Mouse (Mus musculus) thymus, postnatal 10 days (tissue): ENCODE data around the gene Stkld1.

Experiments
- DNase-seq, 2 experiments: peaks; one replicate each; pipeline ENCODE4 v3.0.0; 2021; ENCODE audit warnings: low spot score in 2 of 2

The Stkld1 gene

GRCm38 (mm10) chr2:26915927-26916728, 17.7 kb upstream of the Stkld1 start, which contains the start of the genes Surf2 and Surf1:
Gene Surf2 (plus strand): TSS chr2:26916367.
Gene Surf1 (minus strand): TSS chr2:26916530.
- DNase-seq = peak; percentile 50 to 62

- no peak for DNase-seq
These were observed 17.1 kb upstream of the Stkld1 start for GRCm38 (mm10) chr2:26916738-26917137.

GRCm38 (mm10) chr2:26919684-26920083, 14.2 kb upstream of the Stkld1 start:
- DNase-seq = no peak

DNA sequence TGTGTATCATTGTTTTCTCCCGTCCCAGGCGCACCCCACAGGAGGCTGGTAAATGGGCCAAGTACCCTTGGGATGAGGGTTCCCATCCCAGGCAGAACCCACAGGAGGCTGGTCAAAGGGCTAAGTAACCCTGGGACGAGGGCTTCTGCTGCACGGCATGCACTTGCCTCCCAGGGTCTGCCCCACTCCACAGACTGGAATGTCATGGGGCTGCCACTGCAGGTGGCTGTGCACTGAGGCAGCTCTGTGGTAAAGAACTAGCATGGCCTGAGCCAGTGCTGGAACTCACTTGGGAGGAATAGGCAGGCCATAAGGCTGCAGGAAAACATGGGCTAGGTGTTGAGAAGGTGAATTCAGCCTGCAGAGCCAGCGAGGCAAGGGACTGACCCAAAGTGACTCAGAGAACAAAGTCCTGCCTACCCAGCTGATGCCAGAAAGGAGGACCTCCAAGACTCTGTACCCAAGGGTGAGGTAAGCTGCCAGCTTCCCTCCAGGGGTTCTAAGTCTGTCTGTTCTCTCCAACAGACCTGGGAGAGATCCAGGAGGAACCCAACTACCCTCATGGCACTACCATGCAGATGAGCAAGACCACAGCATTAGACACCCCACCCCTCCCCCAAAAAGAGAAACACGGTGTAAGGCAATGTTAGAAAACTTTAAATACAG, 13.5 kb upstream of the Stkld1 start:
- DNase-seq = no peak

DNA sequence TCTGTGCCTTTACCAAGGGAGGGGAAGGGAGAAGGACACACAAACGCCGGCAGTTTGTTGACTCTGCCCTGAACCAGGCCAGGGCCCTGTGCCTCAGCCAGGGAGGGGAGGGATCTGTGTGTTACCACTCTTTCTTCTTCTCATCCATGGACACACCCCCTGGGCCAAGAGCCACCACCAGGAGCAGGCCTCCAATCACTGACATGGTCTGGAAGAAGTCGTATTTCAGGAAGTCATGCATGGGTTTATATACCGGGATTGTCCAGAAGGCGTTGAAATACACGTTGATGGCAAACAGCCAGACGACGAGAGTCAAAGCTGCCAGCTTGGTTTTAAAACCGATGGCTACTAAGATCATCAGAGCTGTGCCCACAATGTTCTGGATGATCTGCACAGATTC, 12.1 kb upstream of the Stkld1 start:
- DNase-seq = no peak

- no peak for DNase-seq
These were observed 5.9 kb upstream of the Stkld1 start for GRCm38 (mm10) chr2:26927745-26928476.

DNA sequence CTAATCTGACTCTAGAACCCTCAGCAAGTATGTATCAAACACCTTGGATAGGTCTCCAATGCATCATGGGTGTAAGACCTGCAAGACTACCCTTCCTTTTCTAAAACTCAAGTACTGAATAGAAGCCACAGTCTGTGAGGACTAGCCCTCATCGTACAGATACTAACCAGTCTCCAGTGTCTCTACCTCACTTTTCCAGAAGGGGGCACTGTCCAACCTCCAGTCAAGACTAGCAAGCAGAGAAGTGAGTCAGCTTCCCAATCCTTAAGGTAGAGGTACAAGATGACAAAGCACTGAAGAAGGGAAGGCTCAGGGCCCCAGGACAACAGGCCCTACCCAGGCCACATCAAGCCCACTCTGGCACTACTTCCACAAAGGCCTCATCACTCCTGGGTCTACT, 3.5 kb upstream of the Stkld1 start:
- DNase-seq = peak; percentile 70 to 84

GRCm38 (mm10) chr2:26932473-26933303, 1.2 kb upstream of the Stkld1 start:
- peak; percentile 28 to 58 for DNase-seq

DNA sequence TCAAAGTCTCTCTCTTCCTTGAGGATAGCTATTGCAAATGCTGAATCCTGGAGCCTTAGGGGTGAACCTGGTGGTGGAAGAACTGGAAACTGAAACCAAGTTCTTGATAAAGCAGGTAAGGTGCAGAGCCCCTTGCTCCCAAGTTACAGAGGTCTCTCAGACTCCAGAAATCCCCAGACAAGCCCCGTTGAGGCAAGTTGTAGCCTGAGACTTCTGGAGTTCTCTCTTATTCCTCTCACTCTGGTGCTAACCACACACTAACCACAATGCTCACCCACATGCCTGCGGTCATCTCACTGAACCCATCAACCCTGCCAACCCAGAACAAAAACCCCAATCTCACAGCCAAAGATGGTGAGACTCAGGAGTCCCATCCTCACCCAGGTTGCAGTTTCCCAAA, 1.4 kb downstream of the Stkld1 start:
- peak; percentile 25 to 36 for DNase-seq

DNA sequence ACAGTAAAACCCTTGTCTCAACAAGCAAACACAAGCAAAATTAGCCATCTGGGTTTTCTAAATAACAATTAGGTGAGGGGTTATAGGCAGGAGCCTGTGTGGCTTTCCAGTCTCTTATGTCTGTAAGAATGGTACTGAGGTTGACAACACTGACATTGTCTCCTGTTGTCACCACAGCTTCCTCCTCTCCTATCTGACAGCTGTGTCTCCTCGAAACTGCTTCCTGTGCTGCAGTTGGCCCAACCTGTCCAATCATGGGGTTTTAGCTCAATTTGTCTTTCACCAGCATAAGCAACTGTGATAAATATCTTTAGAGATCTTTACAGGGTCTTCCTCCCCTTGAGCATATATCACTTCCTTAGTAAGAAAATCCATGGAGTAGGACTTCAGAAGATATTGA, 2.6 kb downstream of the Stkld1 start:
- DNase-seq = peak; percentile 58 to 60

DNA sequence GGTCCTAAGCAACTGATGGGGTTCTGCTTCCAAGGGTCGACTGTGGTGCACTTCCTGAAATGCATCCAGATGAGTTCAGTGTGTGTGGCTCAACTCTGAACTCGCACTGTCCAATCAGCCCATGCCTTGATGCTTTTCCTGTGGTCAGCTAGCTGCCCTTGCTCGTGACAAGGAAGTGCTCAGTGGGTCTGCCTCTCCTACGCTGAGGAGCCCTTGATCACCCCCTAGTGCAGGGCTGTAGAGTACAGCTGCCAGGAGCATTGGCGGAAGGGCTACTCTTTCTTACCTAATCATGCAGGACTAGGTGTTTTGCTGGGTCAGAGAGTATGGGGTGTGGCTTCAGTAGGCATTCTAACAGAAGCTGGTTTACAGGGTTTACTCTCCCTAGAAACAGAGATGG, 7.7 kb downstream of the Stkld1 start:
- no peak for DNase-seq

DNA sequence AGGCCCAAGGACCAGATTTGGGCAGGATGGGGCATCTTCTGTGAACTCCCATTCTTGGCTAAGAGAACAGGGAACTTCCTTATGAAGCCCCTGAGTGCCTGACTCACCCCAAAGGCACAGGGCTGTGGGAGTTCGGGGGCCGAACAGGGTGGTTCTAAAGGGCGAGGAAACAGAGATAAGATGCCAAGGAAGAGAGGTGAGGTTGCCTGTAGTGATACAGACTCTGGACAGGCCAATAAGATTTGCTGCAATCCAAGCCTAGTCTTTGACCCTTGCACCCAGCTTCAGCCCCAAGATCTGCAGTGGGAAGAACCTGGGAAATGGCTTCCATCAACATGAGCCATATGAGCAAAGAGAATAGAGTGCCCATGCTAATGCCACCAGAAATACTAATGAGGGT, 9.4 kb downstream of the Stkld1 start:
- no peak for DNase-seq

DNA sequence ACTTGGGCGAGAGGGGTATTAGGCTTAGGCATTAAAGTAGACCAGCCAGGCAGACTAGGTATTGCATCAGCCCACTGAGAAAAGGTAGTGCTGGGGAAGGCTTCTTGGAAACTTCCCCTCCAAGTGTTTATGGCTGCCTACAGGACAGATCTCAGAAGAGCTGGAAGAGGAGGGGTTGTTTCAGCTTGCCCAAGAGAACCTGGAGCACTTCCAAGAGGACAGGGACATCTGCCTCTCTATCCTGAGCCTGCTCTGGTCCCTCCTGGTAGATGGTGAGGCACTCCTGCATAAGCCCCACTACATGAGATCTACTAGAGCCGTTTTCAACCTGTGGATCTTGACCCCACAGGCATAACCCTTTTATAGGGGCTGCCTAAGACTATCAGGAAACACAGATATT, 16.6 kb downstream of the Stkld1 start:
- DNase-seq = no peak

GRCm38 (mm10) chr2:26951346-26951905, 17.6 kb downstream of the Stkld1 start:
- DNase-seq = no peak

DNA sequence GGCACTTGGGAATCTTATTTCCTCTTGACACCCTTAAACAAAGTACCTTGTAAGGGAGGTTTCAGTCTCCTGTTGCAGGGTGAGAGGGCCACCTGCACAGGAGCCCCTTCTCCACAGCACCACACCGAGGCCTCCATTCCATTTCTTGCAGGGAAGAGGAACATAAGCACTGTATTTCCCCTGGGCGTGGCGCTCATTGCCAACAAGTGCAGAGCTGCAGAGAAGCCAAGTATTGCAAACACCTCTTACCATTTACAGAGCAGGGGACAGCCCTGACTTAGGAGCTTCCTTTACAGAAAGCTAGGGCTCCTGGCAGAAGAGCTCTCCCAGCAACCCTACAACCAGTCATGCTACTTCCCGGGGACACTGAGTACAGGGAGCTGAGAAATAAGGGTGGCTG, 18.3 kb downstream of the Stkld1 start:
- no peak for DNase-seq

DNA sequence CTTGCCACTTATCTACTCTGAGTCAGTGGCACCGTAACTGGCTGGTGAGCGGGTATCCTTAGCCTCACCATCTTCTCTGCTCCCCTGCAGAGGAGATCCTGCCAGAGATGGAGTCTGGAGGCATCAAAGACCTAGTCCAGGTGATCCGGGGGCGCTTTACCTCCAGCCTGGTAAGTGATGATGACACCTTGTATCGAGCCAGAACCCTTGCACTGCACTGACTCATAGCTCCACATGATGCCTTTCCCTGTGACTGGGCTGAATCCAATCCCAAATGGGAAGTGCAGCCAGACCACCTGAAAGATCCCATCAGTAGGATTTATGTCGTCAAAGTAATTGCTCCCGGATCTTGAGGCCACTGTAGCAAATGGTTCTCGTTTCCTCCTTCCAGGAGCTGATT, 19.0 kb downstream of the Stkld1 start:
- DNase-seq = no peak

- peak; percentile 33 to 45 for DNase-seq
These were observed 21.0 kb downstream of the Stkld1 start for GRCm38 (mm10) chr2:26954735-26955395.

GRCm38 (mm10) chr2:26956811-26957487, 23.1 kb downstream of the Stkld1 start:
- DNase-seq = no peak

- no peak for DNase-seq
These were observed 23.6 kb downstream of the Stkld1 start for GRCm38 (mm10) chr2:26957488-26957859.

GRCm38 (mm10) chr2:26960756-26961155, 26.9 kb downstream of the Stkld1 start:
- DNase-seq = no peak
